Mouse (Mus musculus): ENCODE results near the gene Plxdc1. TPM values are rescaled to one million over a fixed set of nuclear protein-coding genes. Genes with fewer than 3 reads are reported as not detected.

The Plxdc1 gene
- total RNA-seq, 2 experiments from 2014 or later, result 3.2 to 4.6 TPM

Small RNA genes within 50 kb of the gene (microRNA-seq; reads per million reads assigned to microRNA genes)
- gene Gm22461 (0 reads per million in 2 experiments), gene Gm27597 (0 reads per million in 2 experiments)

Other genes with a start within 250 kb of the Plxdc1 start
- 10 to 100 TPM; 23.7 to 24.1 TPM for gene Pip4k2b, start 241.7 kb downstream of the Plxdc1 start, total RNA-seq (2021)
- 1 to 10 TPM; 6.4 to 8.4 TPM for gene Cwc25, start 219.9 kb downstream of the Plxdc1 start, total RNA-seq (2021)
- gene 1700001P01Rik, start 210.5 kb downstream of the Plxdc1 start, total RNA-seq (2021), result not detected
- gene Rpl23, start 204.0 kb downstream of the Plxdc1 start, total RNA-seq (2021), result 100 to 1,000 TPM; 505 to 584 TPM
- gene Lasp1, start 187.4 kb downstream of the Plxdc1 start, total RNA-seq (2021), result 10 to 100 TPM; 34.9 to 36.6 TPM
- gene B230217C12Rik, start 145.7 kb downstream of the Plxdc1 start, total RNA-seq (2021), result under 1 TPM; 0.51 to 0.55 TPM
- gene Fbxo47, start 102.3 kb downstream of the Plxdc1 start, total RNA-seq (2021), result under 1 TPM; 0.35 to 0.75 TPM
- gene Arl5c, start 9.7 kb upstream of the Plxdc1 start, total RNA-seq (2021), result 1 to 10 TPM in 1 of 2 experiments, not detected in 1; 1.1 TPM
- 1 to 10 TPM; 5.1 to 5.9 TPM for gene Cacnb1, start 36.6 kb upstream of the Plxdc1 start, total RNA-seq (2021)
- gene Rpl19, start 40.3 kb upstream of the Plxdc1 start, total RNA-seq (2021), result 100 to 1,000 TPM; 537 to 590 TPM
- under 1 TPM; 0.15 to 0.25 TPM for gene Stac2, start 67.0 kb upstream of the Plxdc1 start, total RNA-seq (2021)
- gene Fbxl20, start 164.0 kb upstream of the Plxdc1 start, total RNA-seq (2021), result 10 to 100 TPM; 19.1 to 22.2 TPM
- gene Med1, start 206.8 kb upstream of the Plxdc1 start, total RNA-seq (2021), result 10 to 100 TPM; 37.3 to 39.0 TPM
- 10 to 100 TPM; 18.2 to 22.1 TPM for gene Cdk12, start 216.6 kb upstream of the Plxdc1 start, total RNA-seq (2021)